ENCODE assay signal across 20 mouse cellular contexts in genomic region chr12:8761058-8761457, GRCm38 (mm10). TPM values are rescaled to one million over a fixed set of nuclear protein-coding genes. Genes with fewer than 3 reads are reported as not detected.
DNase-seq lines count a peak whose midpoint lies in the region; ATAC-seq and TF ChIP-seq lines count a peak whose summit lies in the region.
"Had no signal": no experiment of that assay in that cellular context is flagged by ENCODE, and none has a peak within 500 bp of the region (broad histone marks: within the 10 kb centered on the region; RNA-seq: fewer than 3 reads in every experiment).

No protein-coding gene starts in this region.

- peaks cover 2% of the 10 kb centered on the region; the same call in 1 of the 2 replicates for H3K36me3 ChIP-seq in intestine, embryonic 14.5 days (ENCODE audit: control insufficient read depth, insufficient read depth, low read length)
- H3K36me3 ChIP-seq in intestine, embryonic 15.5 days, result 0 out of 2 replicates have a peak, but pooled peaks cover 4% of the 10 kb centered on the region
- no peaks in the 10 kb centered on the region for H3K36me3 ChIP-seq in midbrain, embryonic 16.5 days (ENCODE audit: control insufficient read depth, insufficient read depth, low read length)
- no peaks in the 10 kb centered on the region for H3K36me3 ChIP-seq in midbrain, embryonic 14.5 days (ENCODE audit: control insufficient read depth, insufficient read depth, low read length)
- H3K36me3 ChIP-seq in embryonic facial prominence, embryonic 10.5 days (replicated peaks), result peaks cover 26% of the 10 kb centered on the region
- H3K36me3 ChIP-seq in stomach, postnatal 0 days (ENCODE audit: control insufficient read depth, insufficient read depth, low read length), result no peaks in the 10 kb centered on the region

- H3K4me2 ChIP-seq in intestine, embryonic 14.5 days (ENCODE audit: low read length), result no peak overlapping the region
- H3K4me2 ChIP-seq in intestine, embryonic 15.5 days (replicated peaks), result no peak overlapping the region
- H3K4me2 ChIP-seq in midbrain, embryonic 16.5 days (ENCODE audit: low read length), result no peak overlapping the region
- no peak overlapping the region for H3K4me2 ChIP-seq in midbrain, embryonic 14.5 days (ENCODE audit: low read length)
- H3K4me2 ChIP-seq in stomach, postnatal 0 days (replicated peaks; ENCODE audit: low read depth), result no peak overlapping the region
- H3K4me2 ChIP-seq: hindbrain, embryonic 13.5 days; limb, embryonic 12.5 days; neural tube, embryonic 13.5 days had no signal

- no peak overlapping the region for H3K9ac ChIP-seq in intestine, embryonic 14.5 days (ENCODE audit: low read length)
- H3K9ac ChIP-seq in intestine, embryonic 15.5 days, result no peak overlapping the region
- H3K9ac ChIP-seq in midbrain, embryonic 16.5 days (ENCODE audit: low read depth, low read length), result no peak overlapping the region
- no peak overlapping the region for H3K9ac ChIP-seq in midbrain, embryonic 14.5 days (replicated peaks; ENCODE audit: low read length)
- no peak overlapping the region for H3K9ac ChIP-seq in stomach, postnatal 0 days (ENCODE audit: low read length)
- H3K9ac ChIP-seq: hindbrain, embryonic 13.5 days; limb, embryonic 12.5 days; liver, embryonic 14.5 days; neural tube, embryonic 13.5 days had no signal

- H3K27ac ChIP-seq in intestine, embryonic 14.5 days (ENCODE audit: low read depth), result no peak overlapping the region
- H3K27ac ChIP-seq in intestine, embryonic 15.5 days, result no peak overlapping the region
- no peak overlapping the region for H3K27ac ChIP-seq in midbrain, embryonic 16.5 days (ENCODE audit: low read length)
- H3K27ac ChIP-seq in midbrain, embryonic 14.5 days (replicated peaks; ENCODE audit: low read depth, low read length), result no peak overlapping the region
- H3K27ac ChIP-seq in embryonic facial prominence, embryonic 10.5 days (replicated peaks), result no peak overlapping the region
- no peak overlapping the region for H3K27ac ChIP-seq in stomach, postnatal 0 days (replicated peaks)
- H3K27ac ChIP-seq: hindbrain, embryonic 13.5 days; layer of hippocampus, adult 2 months; left cerebral cortex, adult 2 months; limb, embryonic 12.5 days; liver, embryonic 14.5 days; neural tube, embryonic 13.5 days had no signal

- no peaks in the 10 kb centered on the region for H3K4me1 ChIP-seq in intestine, embryonic 14.5 days (replicated peaks; ENCODE audit: control insufficient read depth, insufficient read depth, low read length)
- H3K4me1 ChIP-seq in intestine, embryonic 15.5 days (replicated peaks), result no peaks in the 10 kb centered on the region
- H3K4me1 ChIP-seq in midbrain, embryonic 16.5 days (ENCODE audit: control insufficient read depth, insufficient read depth, low read length), result no peaks in the 10 kb centered on the region
- H3K4me1 ChIP-seq in midbrain, embryonic 14.5 days (ENCODE audit: control insufficient read depth, insufficient read depth, low read length), result no peaks in the 10 kb centered on the region
- no peaks in the 10 kb centered on the region for H3K4me1 ChIP-seq in embryonic facial prominence, embryonic 10.5 days
- H3K4me1 ChIP-seq in stomach, postnatal 0 days (replicated peaks; ENCODE audit: control insufficient read depth, insufficient read depth), result no peaks in the 10 kb centered on the region
- H3K4me1 ChIP-seq: hindbrain, embryonic 13.5 days; neural tube, embryonic 13.5 days had no signal

- no peak for TF ChIP-seq EP300 in stomach, postnatal 0 days (optimal IDR thresholded peaks at IDR 0.05)

- no peak for ATAC-seq in intestine, embryonic 14.5 days (replicated peaks; ENCODE audit: low FRiP score, low TSS enrichment, low read depth)
- ATAC-seq in intestine, embryonic 15.5 days, result no peak
- ATAC-seq in midbrain, embryonic 16.5 days, result 0 out of 2 replicates have a peak, but pooled peaks have one; percentile 19
- no peak for ATAC-seq in midbrain, embryonic 14.5 days (ENCODE audit: low FRiP score, low TSS enrichment)
- peak; percentile 48 for ATAC-seq in stomach, postnatal 0 days (ENCODE audit: low FRiP score, low TSS enrichment)
- no peak for ATAC-seq in erythroblast, adult 5-6 weeks (replicated peaks; ENCODE audit: low FRiP score, poor library complexity, severe bottlenecking)

- H3K9me3 ChIP-seq in intestine, embryonic 14.5 days (ENCODE audit: control insufficient read depth, low read length), result peaks cover 5% of the 10 kb centered on the region; the same call in 1 of the 2 replicates
- H3K9me3 ChIP-seq in intestine, embryonic 15.5 days, result no peaks in the 10 kb centered on the region
- peaks cover 2% of the 10 kb centered on the region for H3K9me3 ChIP-seq in midbrain, embryonic 16.5 days (replicated peaks; ENCODE audit: control insufficient read depth, low read length, poor library complexity, severe bottlenecking)
- H3K9me3 ChIP-seq in midbrain, embryonic 14.5 days (ENCODE audit: control insufficient read depth, low read length), result peaks cover 7% of the 10 kb centered on the region
- H3K9me3 ChIP-seq in embryonic facial prominence, embryonic 10.5 days, result peaks cover 10% of the 10 kb centered on the region; the same call in 1 of the 2 replicates
- no peaks in the 10 kb centered on the region for H3K9me3 ChIP-seq in stomach, postnatal 0 days (ENCODE audit: control insufficient read depth, low read length)
- H3K9me3 ChIP-seq: hindbrain, embryonic 13.5 days had no signal

- TF ChIP-seq CTCF in stomach, postnatal 0 days (IDR thresholded peaks at IDR 0.05; ENCODE audit: low read depth), result no peak

- peak; percentile 47 for DNase-seq in intestine, embryonic 14.5 days (ENCODE audit: low spot score)
- no peak for DNase-seq in midbrain, embryonic 14.5 days
- DNase-seq in embryonic facial prominence, embryonic 10.5 days (ENCODE audit: low spot score), result peak; percentile 6
- no peak for DNase-seq in stomach, postnatal 0 days (ENCODE audit: low spot score)
- no peak for DNase-seq in ovary, adult 18-20 months (ENCODE audit: low spot score)
- DNase-seq: adrenal gland, postnatal 36 days; cerebellum, adult 2 months; gastrocnemius, postnatal 10 days; lung, postnatal 14 days; thymus, postnatal 4 days had no signal

- 70% methylated on average over 7 of the region's 7 CpGs for WGBS in intestine, embryonic 14.5 days
- 73% methylated on average over 7 of the region's 7 CpGs for WGBS in intestine, embryonic 15.5 days
- 84% methylated on average over 7 of the region's 7 CpGs for WGBS in midbrain, embryonic 16.5 days
- 81% methylated on average over 7 of the region's 7 CpGs for WGBS in midbrain, embryonic 14.5 days
- WGBS in embryonic facial prominence, embryonic 10.5 days, result 80% methylated on average over 7 of the region's 7 CpGs
- 64% methylated on average over 7 of the region's 7 CpGs for WGBS in stomach, postnatal 0 days

- H3K27me3 ChIP-seq in intestine, embryonic 14.5 days (replicated peaks; ENCODE audit: control insufficient read depth, insufficient read depth, low read length), result no peaks in the 10 kb centered on the region
- H3K27me3 ChIP-seq in intestine, embryonic 15.5 days (replicated peaks), result no peaks in the 10 kb centered on the region
- no peaks in the 10 kb centered on the region for H3K27me3 ChIP-seq in midbrain, embryonic 16.5 days (ENCODE audit: control insufficient read depth, insufficient read depth, low read depth, low read length)
- no peaks in the 10 kb centered on the region for H3K27me3 ChIP-seq in midbrain, embryonic 14.5 days (ENCODE audit: control insufficient read depth, insufficient read depth, low read length)
- H3K27me3 ChIP-seq in embryonic facial prominence, embryonic 10.5 days (replicated peaks; ENCODE audit: low read depth, poor library complexity, severe bottlenecking), result no peaks in the 10 kb centered on the region
- no peaks in the 10 kb centered on the region for H3K27me3 ChIP-seq in stomach, postnatal 0 days (ENCODE audit: control insufficient read depth, insufficient read depth, low read length)
- H3K27me3 ChIP-seq: hindbrain, embryonic 13.5 days; limb, embryonic 12.5 days; neural tube, embryonic 13.5 days had no signal

- H3K4me3 ChIP-seq in intestine, embryonic 14.5 days (ENCODE audit: low read depth, low read length), result no peak overlapping the region
- no peak overlapping the region for H3K4me3 ChIP-seq in intestine, embryonic 15.5 days (replicated peaks)
- H3K4me3 ChIP-seq in midbrain, embryonic 16.5 days (ENCODE audit: low read depth, low read length), result no peak overlapping the region
- no peak overlapping the region for H3K4me3 ChIP-seq in midbrain, embryonic 14.5 days (replicated peaks; ENCODE audit: low read depth, low read length)
- no peak overlapping the region for H3K4me3 ChIP-seq in embryonic facial prominence, embryonic 10.5 days
- H3K4me3 ChIP-seq in stomach, postnatal 0 days (ENCODE audit: low read depth, low read length), result no peak overlapping the region
- H3K4me3 ChIP-seq: hindbrain, embryonic 13.5 days; layer of hippocampus, adult 2 months; left cerebral cortex, adult 2 months; limb, embryonic 12.5 days; megakaryocyte, embryonic 14.5 days; neural tube, embryonic 13.5 days had no signal

RNA-seq across cellular contexts. Expression of gene Sdc1, which starts 10.1 kb away (rescaled TPM):
- 93.8 and 96.9 TPM in 2 replicates for polyA plus RNA-seq in intestine, embryonic 14.5 days (2014; fragmentation: Nextera tagmentation; extraction: Ambion mirVana)
- 101 and 106 TPM in 2 replicates for polyA plus RNA-seq in intestine, embryonic 15.5 days (2015; fragmentation: Nextera tagmentation; extraction: Ambion mirVana)
- polyA plus RNA-seq in midbrain, embryonic 16.5 days (2015; fragmentation: Nextera tagmentation; extraction: Ambion mirVana), result 16.7 and 19.0 TPM in 2 replicates
- 12.2 and 19.2 TPM in 2 replicates for polyA plus RNA-seq in midbrain, embryonic 14.5 days (2014; fragmentation: Nextera tagmentation; extraction: Ambion mirVana)
- polyA plus RNA-seq in embryonic facial prominence, embryonic 10.5 days (2016; fragmentation: Nextera tagmentation; extraction: Ambion mirVana), result 157 and 158 TPM in 2 replicates
- 175 and 194 TPM in 2 replicates for polyA plus RNA-seq in stomach, postnatal 0 days (2015; fragmentation: Nextera tagmentation; extraction: Ambion mirVana)
- total RNA-seq in erythroblast, adult 5-6 weeks (2015; ENCODE audit: low replicate concordance), result 1.2 TPM in 1 of 2 replicates, not detected in the other
- 0.98 TPM in 1 of 2 replicates, not detected in the other for total RNA-seq in erythroblast, adult 5-6 weeks (2017; ENCODE audit: low replicate concordance)

Comparison
In these comparisons a context has a peak if more than half of its experiments do, and no peak if none do; other contexts are left out.
1. ATAC-seq: peak in midbrain, embryonic 16.5 days (single experiment) and stomach, postnatal 0 days (single experiment); none in intestine, embryonic 14.5 days (single experiment), intestine, embryonic 15.5 days (single experiment), midbrain, embryonic 14.5 days (single experiment) and erythroblast, adult 5-6 weeks (single experiment).
2. DNase-seq: peak in intestine, embryonic 14.5 days (single experiment) and embryonic facial prominence, embryonic 10.5 days (single experiment); none in midbrain, embryonic 14.5 days (single experiment), stomach, postnatal 0 days (single experiment) and ovary, adult 18-20 months (single experiment).